Comparison of ENCODE assay signal across 10 mouse cellular contexts in the genomic region with DNA sequence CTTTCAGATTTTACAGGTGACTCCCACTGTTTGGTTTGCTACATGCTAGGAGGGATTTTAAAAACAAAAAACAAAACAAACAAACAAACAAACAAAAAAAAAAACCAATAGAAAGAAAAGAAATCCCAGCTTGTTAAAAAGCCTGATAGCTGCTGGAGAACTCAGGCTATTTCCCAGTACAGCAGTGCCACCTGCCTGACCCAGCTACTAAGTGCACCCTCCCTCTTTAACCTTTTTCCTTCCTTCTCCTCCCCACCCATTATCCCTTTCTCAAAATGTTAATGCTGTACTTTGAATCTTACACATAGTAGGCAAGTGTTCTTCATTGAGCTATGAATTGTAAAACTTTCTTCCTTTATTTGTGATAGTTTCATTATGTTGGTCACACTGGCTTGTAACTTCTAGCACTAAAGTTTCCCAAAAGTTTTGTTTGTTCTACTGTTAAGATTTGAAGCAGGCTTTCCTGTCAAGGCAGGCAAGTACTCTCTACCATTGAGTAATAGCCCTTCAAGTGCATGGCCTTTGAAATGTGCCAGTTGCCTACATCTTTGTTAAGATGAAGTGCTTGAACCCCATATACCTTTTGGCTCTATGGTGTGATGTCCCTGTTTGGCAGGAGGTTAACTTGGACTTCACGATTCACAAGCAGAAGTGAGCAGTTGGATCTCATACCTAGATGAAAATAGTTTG. TPM values are rescaled to one million over a fixed set of nuclear protein-coding genes. Genes with fewer than 3 reads are reported as not detected.
A peak's percentile ranks its signal among the peaks of the same experiment; 100 is the strongest.
DNase-seq lines count a peak whose midpoint lies in the region; ATAC-seq and TF ChIP-seq lines count a peak whose summit lies in the region.
"Had no signal": no experiment of that assay in that cellular context is flagged by ENCODE, and none has a peak within 500 bp of the region (broad histone marks: within the 10 kb centered on the region; RNA-seq: fewer than 3 reads in every experiment).

No protein-coding gene starts in this region.

- in situ Hi-C loops in CH12.LX (cut with MboI; ENCODE audit: low pct_ligation_motif_present, low pct_unique_long_range_greater_than_20kb, low sequenced_read_pairs), result loop anchor here (10.0 kb wide), 1 partner anchor 215 kb away; no protein-coding TSS in a partner anchor

- no peak overlapping the region for H3K4me3 ChIP-seq in heart, embryonic 12.5 days
- no peak overlapping the region for H3K4me3 ChIP-seq in CH12.LX (replicated peaks in 1 of 3; ENCODE audit: low read depth in 2 of 3, low read length in 2 of 3, poor library complexity in 1 of 3)
- no peak overlapping the region for H3K4me3 ChIP-seq in forebrain, embryonic 11.5 days (ENCODE audit: low read depth, low read length)
- H3K4me3 ChIP-seq: midbrain, embryonic 12.5 days had no signal

- ATAC-seq in heart, embryonic 12.5 days (ENCODE audit: insufficient number of reproducible peaks, low FRiP score), result no peak
- ATAC-seq in inflammation-experienced regulatory T-cells, adult 6 months, result no peak
- no peak for ATAC-seq in forebrain, embryonic 11.5 days (replicated peaks; ENCODE audit: low FRiP score)

- H3K4me2 ChIP-seq in heart, embryonic 12.5 days, result no peak overlapping the region
- no peak overlapping the region for H3K4me2 ChIP-seq in CH12.LX (ENCODE audit: insufficient read depth, low read depth, poor library complexity, severe bottlenecking)
- H3K4me2 ChIP-seq in forebrain, embryonic 11.5 days (ENCODE audit: low read depth, low read length, severe bottlenecking), result no peak overlapping the region
- H3K4me2 ChIP-seq: heart, embryonic 11.5 days; midbrain, embryonic 12.5 days had no signal

- no peak for TF ChIP-seq POLR2A in CH12.LX (IDR thresholded peaks at IDR 0.05; ENCODE audit: low read depth, low read length)

- H3K79me2 ChIP-seq in CH12.LX (replicated peaks; ENCODE audit: control insufficient read depth, extremely low read depth, insufficient read depth, poor library complexity, severe bottlenecking), result no peaks in the 10 kb centered on the region

- dilution Hi-C loops in CH12.LX (cut with MboI; ENCODE audit: extremely low pct_ligation_motif_present, extremely low pct_unique_long_range_greater_than_20kb, low sequenced_read_pairs), result no loop called here

- no peaks in the 10 kb centered on the region for H3K27me3 ChIP-seq in heart, embryonic 12.5 days (replicated peaks)
- no peaks in the 10 kb centered on the region for H3K27me3 ChIP-seq in CH12.LX (replicated peaks)
- no peaks in the 10 kb centered on the region for H3K27me3 ChIP-seq in forebrain, embryonic 11.5 days (ENCODE audit: control insufficient read depth, insufficient read depth, low read length)
- H3K27me3 ChIP-seq: midbrain, embryonic 12.5 days had no signal

- 74% methylated on average over 1 of the region's 1 CpGs for WGBS in heart, embryonic 12.5 days
- WGBS in forebrain, embryonic 11.5 days, result 92% methylated on average over 1 of the region's 1 CpGs

- peaks cover 3% of the 10 kb centered on the region for H3K36me3 ChIP-seq in heart, embryonic 12.5 days
- H3K36me3 ChIP-seq in CH12.LX (replicated peaks in 1 of 2; ENCODE audit: control insufficient read depth in 1 of 2, insufficient read depth in 1 of 2, low read length in 1 of 2), result peaks cover 0 to 4% of the 10 kb centered on the region in 2 experiments
- H3K36me3 ChIP-seq in forebrain, embryonic 11.5 days (ENCODE audit: control insufficient read depth, insufficient read depth, low read length), result no peaks in the 10 kb centered on the region
- H3K36me3 ChIP-seq: midbrain, embryonic 12.5 days had no signal

- TF ChIP-seq CTCF in CH12.LX (conservative IDR thresholded peaks at IDR 0.05 in 1 of 2, IDR thresholded peaks at IDR 0.05 in 1 of 2; ENCODE audit: low read depth in 2 of 2, low read length in 2 of 2), result peak in 1 of 2 experiments; percentile 72; a peak in 2 of 4 replicates

- no peaks in the 10 kb centered on the region for H3K9me3 ChIP-seq in heart, embryonic 12.5 days (replicated peaks)
- H3K9me3 ChIP-seq in CH12.LX (replicated peaks; ENCODE audit: low read length), result no peaks in the 10 kb centered on the region
- H3K9me3 ChIP-seq in forebrain, embryonic 11.5 days (ENCODE audit: control insufficient read depth, low read length), result no peaks in the 10 kb centered on the region
- H3K9me3 ChIP-seq: midbrain, embryonic 12.5 days had no signal

- TF ChIP-seq EP300 in CH12.LX (IDR thresholded peaks at IDR 0.05; ENCODE audit: low read length), result no peak

- no peak overlapping the region for H3K27ac ChIP-seq in heart, embryonic 12.5 days (ENCODE audit: poor library complexity, severe bottlenecking)
- H3K27ac ChIP-seq in CH12.LX (ENCODE audit: insufficient read depth, low read depth), result no peak overlapping the region
- H3K27ac ChIP-seq in forebrain, embryonic 11.5 days (ENCODE audit: low read depth, low read length), result no peak overlapping the region
- H3K27ac ChIP-seq: midbrain, embryonic 12.5 days had no signal

- TF ChIP-seq RAD21 in CH12.LX (IDR thresholded peaks at IDR 0.05; ENCODE audit: low read depth, low read length), result peak; percentile 77

- no peak overlapping the region for H3K9ac ChIP-seq in heart, embryonic 12.5 days
- no peak overlapping the region for H3K9ac ChIP-seq in CH12.LX (ENCODE audit: insufficient read depth, low read depth)
- no peak overlapping the region for H3K9ac ChIP-seq in forebrain, embryonic 11.5 days (ENCODE audit: low read length)
- H3K9ac ChIP-seq: midbrain, embryonic 12.5 days had no signal

- H3K4me1 ChIP-seq in heart, embryonic 12.5 days (replicated peaks), result peaks cover 19% of the 10 kb centered on the region
- H3K4me1 ChIP-seq in CH12.LX (ENCODE audit: control insufficient read depth in 1 of 2, insufficient read depth in 2 of 2), result peaks cover 0 to 8% of the 10 kb centered on the region in 2 experiments; a peak in 2 of 4 replicates
- no peaks in the 10 kb centered on the region for H3K4me1 ChIP-seq in forebrain, embryonic 11.5 days (replicated peaks; ENCODE audit: control insufficient read depth, insufficient read depth, low read length)
- H3K4me1 ChIP-seq: midbrain, embryonic 12.5 days had no signal

- peak; percentile 54 for DNase-seq in heart, postnatal 4 days
- DNase-seq in 3T3-L1 (ENCODE audit: low read depth, low spot score) (peak; percentile 42), CH12.LX (ENCODE audit: extremely low read depth) (peak; percentile 11)
- DNase-seq in induced T-regulatory cell, adult 2 months (ENCODE audit: low read depth), result peak; percentile 42
- no peak for DNase-seq in forebrain, embryonic 11.5 days (ENCODE audit: low spot score)
- no peak for DNase-seq in spleen, adult 18-20 months

TF ChIP-seq in CH12.LX, 34 proteins besides CTCF, POLR2A, EP300 and RAD21:
- no peak for TF ChIP-seq IRF4 (IDR thresholded peaks at IDR 0.05; ENCODE audit: low read depth, low read length)
- no peak for TF ChIP-seq ETS1 (conservative IDR thresholded peaks at IDR 0.05; ENCODE audit: low read depth, low read length)
- no peak for TF ChIP-seq MXI1 (IDR thresholded peaks at IDR 0.05; ENCODE audit: low read depth, low read length)
- no peak for TF ChIP-seq NRF1 (IDR thresholded peaks at IDR 0.05; ENCODE audit: low read depth, low read length)
- peak; percentile 59 for TF ChIP-seq SMC3 (IDR thresholded peaks at IDR 0.05; ENCODE audit: low read depth, low read length)
- TF ChIP-seq JUN (IDR thresholded peaks at IDR 0.05; ENCODE audit: insufficient read depth, low read depth, low read length), result no peak
- TF ChIP-seq RCOR1 (conservative IDR thresholded peaks at IDR 0.05; ENCODE audit: low read depth, low read length), result no peak
- TF ChIP-seq HCFC1 (IDR thresholded peaks at IDR 0.05; ENCODE audit: low read depth, low read length), result no peak
- no peak for TF ChIP-seq ZKSCAN1 (IDR thresholded peaks at IDR 0.05; ENCODE audit: borderline replicate concordance, low read depth, low read length)
- TF ChIP-seq JUND (conservative IDR thresholded peaks at IDR 0.05; ENCODE audit: low read depth, low read length), result no peak
- TF ChIP-seq ZNF384 (IDR thresholded peaks at IDR 0.05; ENCODE audit: low read depth, low read length), result 0 out of 2 replicates have a peak, but pooled peaks have one; percentile 23

RNA-seq across cellular contexts. Expression of a gene that starts 6.0 kb away (rescaled TPM):
- 10 to 100 TPM; 20.9 to 22.4 TPM for total RNA-seq in heart, postnatal 4 days (2021)
- 14.2 and 17.5 TPM in 2 replicates for polyA plus RNA-seq in heart, embryonic 12.5 days (2016; fragmentation: Nextera tagmentation; extraction: Ambion mirVana)
- total RNA-seq in CH12.LX (2012; rRNA removed), result not detected in 2 replicates
- total RNA-seq in CH12.LX (2014; rRNA removed), result not detected in 2 replicates
- polyA plus RNA-seq in CH12.LX (2012; ENCODE audit: insufficient read length, low read depth), result not detected in 2 replicates
- under 1 TPM; 0.51 to 0.72 (median 0.59) TPM for polyA plus RNA-seq in inflammation-experienced regulatory T-cells, adult 6 months (2017; shearing (Covaris generic))
- polyA plus RNA-seq in forebrain, embryonic 11.5 days (2014; fragmentation: Nextera tagmentation; extraction: Ambion mirVana), result 2.6 and 4.1 TPM in 2 replicates

Comparison
In these comparisons a context has a peak if more than half of its experiments do, and no peak if none do; other contexts are left out.
1. DNase-seq: peak in heart, postnatal 4 days (single experiment), 3T3-L1 (single experiment), CH12.LX (single experiment) and induced T-regulatory cell, adult 2 months (single experiment); none in forebrain, embryonic 11.5 days (single experiment) and spleen, adult 18-20 months (0 of 2).